Mouse (Mus musculus) limb, embryonic 15.5 days (tissue): ENCODE results near the gene Jag2. TPM values are rescaled to one million over a fixed set of nuclear protein-coding genes. Genes with fewer than 3 reads are reported as not detected.
A peak's percentile ranks its signal among the peaks of the same experiment; 100 is the strongest.

Experiments
- ATAC-seq: fragments of 200-750 bp; cut with Nextera tagmentation; 2 replicates; pipeline ENCODE4 v1.8.0; 2017; ENCODE audit warnings: low read depth, moderate TSS enrichment; ENCODE audit not compliant: insufficient number of reproducible peaks, low FRiP score, low TSS enrichment
- H3K27ac ChIP-seq: fragments of 300-500 bp; sonication (generic); 2 replicates; pipeline ENCODE4 v1.5.1; 2015; ENCODE audit warnings: moderate library complexity, mild to moderate bottlenecking, inconsistent platforms
- H3K27me3 ChIP-seq: fragments of 300-500 bp; sonication (generic); 2 replicates; pipeline ENCODE4 v1.6.1; 2015; ENCODE audit warnings: inconsistent platforms
- H3K36me3 ChIP-seq: fragments of 300-500 bp; sonication (generic); 2 replicates; pipeline ENCODE4 v1.6.1; 2015; ENCODE audit warnings: inconsistent platforms
- H3K4me1 ChIP-seq: fragments of 300-500 bp; sonication (generic); 2 replicates; pipeline ENCODE4 v1.6.1; 2015; ENCODE audit warnings: inconsistent platforms
- H3K4me2 ChIP-seq: fragments of 300-500 bp; sonication (generic); 2 replicates; pipeline ENCODE4 v1.6.1; 2015; ENCODE audit warnings: mild to moderate bottlenecking, inconsistent platforms
- H3K4me3 ChIP-seq: fragments of 300-500 bp; sonication (generic); 2 replicates; pipeline ENCODE4 v1.5.1; 2015; ENCODE audit warnings: mild to moderate bottlenecking, inconsistent platforms
- H3K9ac ChIP-seq: fragments of 300-500 bp; sonication (generic); 2 replicates; pipeline ENCODE4 v1.6.1; 2015; ENCODE audit warnings: inconsistent platforms
- H3K9me3 ChIP-seq: fragments of 300-500 bp; sonication (generic); 2 replicates; pipeline ENCODE4 v1.6.1; 2016; ENCODE audit warnings: inconsistent platforms
- WGBS: fragments of 180-500 bp; shearing (Covaris S2); methylation state at CpG from one replicate; pipeline ENCODE4 v1.1.7; 2015; 5-methylcytosine and 5-hydroxymethylcytosine counted together
- polyA plus RNA-seq: library from polyadenylated mRNA; unstranded; fragments of >200 nt; fragmentation: Nextera tagmentation; extraction: Ambion mirVana; gene quantifications from 2 replicates; pipeline ENCODE4 v1.2.1, GENCODE M21; 2015

Gene Jag2
- polyA plus RNA-seq, 1 experiment from 2014 or later: 11.6 TPM

GRCm38 (mm10) chr12:112916698-112917400, 12.7 kb downstream of the Jag2 start:
- Histone ChIP-seq H3K4me2 (no peak overlapping the region), H3K9me3 (no peaks in the 10 kb centered on the region), H3K4me3 (no peak overlapping the region), H3K9ac (no peak overlapping the region), H3K36me3 (peaks cover 5% of the 10 kb centered on the region), H3K4me1 (0 out of 2 replicates have a peak, but pooled peaks cover 1% of the 10 kb centered on the region), H3K27me3 (no peaks in the 10 kb centered on the region), H3K27ac (0 out of 2 replicates have a peak overlapping the region, but pooled peaks have one; percentile 35)
- 76% methylated on average over 16 of the region's 16 CpGs for WGBS
- ATAC-seq: 0 out of 2 replicates have a peak, but pooled peaks have one; percentile 28

GRCm38 (mm10) chr12:112915587-112915986, 14.0 kb downstream of the Jag2 start:
- Histone ChIP-seq H3K9me3 (no peaks in the 10 kb centered on the region), H3K27ac (no peak overlapping the region), H3K9ac (no peak overlapping the region), H3K27me3 (no peaks in the 10 kb centered on the region), H3K4me1 (no peaks in the 10 kb centered on the region), H3K36me3 (peaks cover 8% of the 10 kb centered on the region), H3K4me2 (no peak overlapping the region), H3K4me3 (no peak overlapping the region)
- ATAC-seq: no peak
- WGBS: 72% methylated on average over 13 of the region's 13 CpGs

DNA sequence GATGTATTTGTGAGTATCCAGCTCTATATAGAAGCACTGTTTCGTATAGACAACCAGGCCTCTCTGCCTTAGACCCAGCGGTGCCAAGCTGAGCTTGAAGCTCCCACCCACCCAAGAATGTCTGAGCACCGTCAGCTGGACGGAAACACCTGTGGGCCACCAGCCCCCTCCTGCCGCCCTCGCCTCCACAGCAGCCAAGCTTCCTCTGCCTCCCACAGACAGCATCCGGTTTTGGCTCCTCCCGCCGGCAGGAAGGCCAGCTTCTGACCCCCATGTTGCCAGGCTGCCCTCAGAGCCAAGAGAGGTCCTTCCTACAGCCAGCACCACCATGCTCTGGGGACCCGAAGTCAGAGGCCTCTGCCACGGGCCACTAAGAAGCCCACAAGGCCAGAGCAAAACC, 15.0 kb downstream of the Jag2 start:
- 60% methylated on average over 11 of the region's 11 CpGs for WGBS
- ATAC-seq: no peak

GRCm38 (mm10) chr12:112912951-112913745, 16.4 kb downstream of the Jag2 start:
- H3K4me1 ChIP-seq: no peaks in the 10 kb centered on the region
- no peaks in the 10 kb centered on the region for H3K9me3 ChIP-seq
- 86% methylated on average over 28 of the region's 28 CpGs for WGBS
- H3K4me2 ChIP-seq: no peak overlapping the region
- peaks cover 15% of the 10 kb centered on the region for H3K36me3 ChIP-seq
- no peak overlapping the region for H3K9ac ChIP-seq
- ATAC-seq: no peak
- H3K27me3 ChIP-seq: no peaks in the 10 kb centered on the region
- H3K27ac ChIP-seq: no peak overlapping the region
- no peak overlapping the region for H3K4me3 ChIP-seq

More for the DNA sequence above, 15.0 kb downstream of the Jag2 start:
- Histone ChIP-seq H3K4me2 (no peak overlapping the region), H3K27ac (no peak overlapping the region), H3K9ac (no peak overlapping the region), H3K4me1 (no peaks in the 10 kb centered on the region), H3K27me3 (no peaks in the 10 kb centered on the region), H3K9me3 (no peaks in the 10 kb centered on the region), H3K4me3 (no peak overlapping the region), H3K36me3 (peaks cover 15% of the 10 kb centered on the region)

GRCm38 (mm10) chr12:112911701-112912100, 17.9 kb downstream of the Jag2 start:
- Histone ChIP-seq H3K27ac (no peak overlapping the region), H3K4me1 (no peaks in the 10 kb centered on the region), H3K9ac (no peak overlapping the region), H3K9me3 (no peaks in the 10 kb centered on the region), H3K4me2 (no peak overlapping the region), H3K27me3 (no peaks in the 10 kb centered on the region), H3K4me3 (no peak overlapping the region), H3K36me3 (peaks cover 15% of the 10 kb centered on the region)
- 88% methylated on average over 17 of the region's 17 CpGs for WGBS
- no peak for ATAC-seq

- no peak overlapping the region; the same call in 1 of the 2 replicates for H3K27ac ChIP-seq
- no peak for ATAC-seq
- 95% methylated on average over 22 of the region's 22 CpGs for WGBS
Observed at GRCm38 (mm10) chr12:112908991-112909390, 20.6 kb downstream of the Jag2 start.

DNA sequence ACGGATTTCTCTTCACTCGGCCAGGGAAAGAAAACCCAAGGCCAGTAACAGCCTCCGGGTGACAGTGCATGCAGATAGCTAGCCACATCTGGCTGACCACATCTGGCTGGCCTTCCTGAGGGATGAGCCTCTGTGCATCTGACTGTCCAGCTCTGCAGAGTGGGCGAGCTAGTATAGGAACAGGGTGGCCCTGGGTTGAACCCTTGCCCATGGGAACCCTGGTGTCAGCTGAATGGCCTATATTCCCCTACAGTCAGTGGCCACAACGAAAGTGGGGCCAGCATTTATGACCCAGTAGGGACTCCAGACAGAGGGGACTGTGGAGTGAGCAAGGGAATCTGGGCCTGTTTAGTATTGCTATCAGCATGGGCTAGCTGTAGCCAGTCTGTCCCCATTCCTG, 24.6 kb downstream of the Jag2 start:
- WGBS: 84% methylated on average over 5 of the region's 5 CpGs
- 0 out of 2 replicates have a peak, but pooled peaks cover 4% of the 10 kb centered on the region for H3K4me1 ChIP-seq
- no peak overlapping the region for H3K4me2 ChIP-seq
- no peak overlapping the region for H3K4me3 ChIP-seq
- H3K36me3 ChIP-seq: peaks cover 2% of the 10 kb centered on the region; the same call in 1 of the 2 replicates
- H3K27me3 ChIP-seq: no peaks in the 10 kb centered on the region
- H3K9me3 ChIP-seq: no peaks in the 10 kb centered on the region
- H3K27ac ChIP-seq: no peak overlapping the region
- H3K9ac ChIP-seq: no peak overlapping the region
- ATAC-seq: no peak

More at GRCm38 (mm10) chr12:112908991-112909390, 20.6 kb downstream of the Jag2 start:
- H3K27me3 ChIP-seq: no peaks in the 10 kb centered on the region
- no peak overlapping the region for H3K4me3 ChIP-seq
- H3K9ac ChIP-seq: no peak overlapping the region
- H3K4me2 ChIP-seq: no peak overlapping the region
- 0 out of 2 replicates have a peak, but pooled peaks cover 2% of the 10 kb centered on the region for H3K4me1 ChIP-seq
- peaks cover 9% of the 10 kb centered on the region for H3K36me3 ChIP-seq
- no peaks in the 10 kb centered on the region for H3K9me3 ChIP-seq

DNA sequence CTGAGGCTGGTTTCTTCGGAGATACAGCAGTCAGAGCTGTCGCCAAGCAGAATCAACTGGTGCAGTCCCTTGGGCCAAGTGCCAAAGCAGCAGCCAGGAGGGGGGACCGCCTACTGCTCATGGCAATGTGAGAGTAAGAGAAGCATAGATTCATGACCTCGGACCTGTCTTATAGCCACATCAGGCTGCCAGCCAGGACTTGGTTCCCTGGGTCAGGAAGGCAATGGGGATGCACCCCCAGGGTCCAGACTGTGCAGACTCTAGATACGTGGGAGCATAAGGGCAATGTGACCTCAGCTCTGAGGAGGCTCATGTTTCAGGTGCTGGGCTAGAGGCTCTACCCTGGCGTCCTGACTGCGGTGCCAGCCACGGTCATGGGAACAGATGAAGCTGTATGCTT, 25.6 kb downstream of the Jag2 start:
- no peak overlapping the region for H3K4me2 ChIP-seq
- no peak overlapping the region for H3K4me3 ChIP-seq
- H3K27me3 ChIP-seq: no peaks in the 10 kb centered on the region
- ATAC-seq: no peak
- WGBS: 63% methylated on average over 8 of the region's 8 CpGs
- H3K36me3 ChIP-seq: no peaks in the 10 kb centered on the region; the same call in 1 of the 2 replicates
- H3K9me3 ChIP-seq: no peaks in the 10 kb centered on the region
- H3K9ac ChIP-seq: no peak overlapping the region
- H3K27ac ChIP-seq: no peak overlapping the region
- 0 out of 2 replicates have a peak, but pooled peaks cover 4% of the 10 kb centered on the region for H3K4me1 ChIP-seq

GRCm38 (mm10) chr12:112900641-112901040, 28.9 kb downstream of the Jag2 start:
- Histone ChIP-seq H3K4me3 (no peak overlapping the region), H3K27ac (no peak overlapping the region), H3K36me3 (no peaks in the 10 kb centered on the region), H3K9me3 (no peaks in the 10 kb centered on the region), H3K4me1 (0 out of 2 replicates have a peak, but pooled peaks cover 7% of the 10 kb centered on the region), H3K9ac (no peak overlapping the region), H3K27me3 (no peaks in the 10 kb centered on the region), H3K4me2 (no peak overlapping the region)
- WGBS: 75% methylated on average over 9 of the region's 9 CpGs
- ATAC-seq: no peak

GRCm38 (mm10) chr12:112898960-112899359, 30.6 kb downstream of the Jag2 start:
- Histone ChIP-seq H3K9me3 (no peaks in the 10 kb centered on the region), H3K4me1 (peaks cover 7% of the 10 kb centered on the region; the same call in 1 of the 2 replicates), H3K27ac (no peak overlapping the region), H3K36me3 (no peaks in the 10 kb centered on the region), H3K27me3 (no peaks in the 10 kb centered on the region), H3K9ac (no peak overlapping the region), H3K4me2 (no peak overlapping the region), H3K4me3 (no peak overlapping the region)
- WGBS: 49% methylated on average over 4 of the region's 4 CpGs
- no peak for ATAC-seq

- Histone ChIP-seq H3K27ac (no peak overlapping the region), H3K9ac (no peak overlapping the region), H3K4me1 (peaks cover 6% of the 10 kb centered on the region; the same call in 1 of the 2 replicates), H3K9me3 (no peaks in the 10 kb centered on the region), H3K27me3 (no peaks in the 10 kb centered on the region), H3K36me3 (no peaks in the 10 kb centered on the region), H3K4me3 (no peak overlapping the region), H3K4me2 (no peak overlapping the region)
- no peak for ATAC-seq
- 67% methylated on average over 12 of the region's 12 CpGs for WGBS
Observed at GRCm38 (mm10) chr12:112898351-112898750, 31.2 kb downstream of the Jag2 start.
